Mouse (Mus musculus) bone marrow macrophage, adult 2 months (primary cell): ENCODE results near the gene Pitpnc1.

Experiments
- CTCF ChIP-seq: IDR thresholded peaks from 2 replicates; pipeline ENCODE4 v1.5.1; 2012; ENCODE audit warnings: low read depth, mild to moderate bottlenecking, low read length, moderate library complexity
- POLR2A ChIP-seq: IDR thresholded peaks from 2 replicates; pipeline ENCODE4 v1.6.1; 2012; ENCODE audit warnings: mild to moderate bottlenecking, low read depth, low read length, borderline replicate concordance

DNA sequence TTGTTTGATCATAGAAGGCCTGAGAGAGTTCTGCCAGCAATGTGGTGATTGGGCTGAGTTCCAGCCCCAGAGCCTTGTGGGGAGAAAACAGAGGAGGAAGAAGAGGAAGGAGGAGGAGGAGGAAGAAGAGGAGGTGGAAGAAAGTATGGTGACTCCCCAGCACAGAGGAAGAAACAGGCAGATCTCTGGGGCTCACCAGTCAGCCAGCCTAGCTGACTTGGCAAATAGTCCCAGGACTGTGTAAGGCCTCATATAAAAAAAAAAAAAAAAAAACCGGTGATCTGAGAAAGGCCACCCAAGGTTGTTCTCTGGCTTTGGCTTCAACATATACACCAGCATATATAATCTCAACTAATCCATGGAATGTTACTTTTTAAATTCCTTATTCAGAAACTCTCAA, 4.5 kb downstream of the Pitpnc1 start:
- TF ChIP-seq CTCF (no peak), POLR2A (no peak)
